Mouse (Mus musculus) C2C12 (cell line): ENCODE data around the gene Psme4. TPM values are rescaled to one million over a fixed set of nuclear protein-coding genes. Genes with fewer than 3 reads are reported as not detected.

ENCODE experiments used
- H3K27me3 ChIP-seq: one replicate; pipeline ENCODE4 v1.6.1; 2011; ENCODE audit not compliant: control insufficient read depth, insufficient read depth, insufficient read length
- H3K36me3 ChIP-seq: one replicate; pipeline ENCODE4 v1.6.1; 2011; ENCODE audit not compliant: control insufficient read depth, insufficient read depth
- H3K4me3 ChIP-seq: one replicate; pipeline ENCODE4 v1.5.1; 2011; ENCODE audit warnings: mild to moderate bottlenecking, control low read depth; ENCODE audit not compliant: poor library complexity, insufficient read depth, severe bottlenecking
- H3K79me2 ChIP-seq: one replicate; pipeline ENCODE4 v1.6.1; 2011; ENCODE audit not compliant: control insufficient read depth, insufficient read depth
- H3K79me3 ChIP-seq: one replicate; pipeline ENCODE4 v1.6.1; 2011; ENCODE audit warnings: low read depth, control low read depth
- H3ac ChIP-seq: one replicate; pipeline ENCODE3; 2011; ENCODE audit warnings: low read depth; ENCODE audit not compliant: control insufficient read depth, insufficient read length
- CEBPB ChIP-seq: IDR thresholded peaks from one replicate; pipeline ENCODE4 v1.6.1; 2011; ENCODE audit warnings: low read depth, mild to moderate bottlenecking, control low read depth, moderate library complexity
- CTCF ChIP-seq: IDR thresholded peaks from one replicate; pipeline ENCODE4 v1.5.1; 2011; ENCODE audit not compliant: control insufficient read depth, insufficient read depth, insufficient read length
- FOSL1 ChIP-seq: IDR thresholded peaks from one replicate; pipeline ENCODE4 v1.8.0; 2011; ENCODE audit warnings: mild to moderate bottlenecking, low read length; ENCODE audit not compliant: poor library complexity, insufficient read depth, severe bottlenecking
- MAX ChIP-seq: IDR thresholded peaks from one replicate; pipeline ENCODE4 v1.6.1; 2011; ENCODE audit warnings: mild to moderate bottlenecking, control low read depth
- MYOD1 ChIP-seq: IDR thresholded peaks from one replicate; pipeline ENCODE4 v1.6.1; 2011; ENCODE audit warnings: low read depth; ENCODE audit not compliant: control insufficient read depth, insufficient read length
- MYOG ChIP-seq: IDR thresholded peaks from one replicate; pipeline ENCODE4 v1.6.1; 2011; ENCODE audit not compliant: control insufficient read depth, insufficient read length; ENCODE audit errors: extremely low read depth
- USF1 ChIP-seq: IDR thresholded peaks from one replicate; pipeline ENCODE4 v1.6.1; 2011; ENCODE audit warnings: low read depth, mild to moderate bottlenecking, control low read depth, moderate library complexity
- long read RNA-seq, 2 experiments: library from polyadenylated mRNA; unstranded; transcript quantifications; one replicate each; pipeline ENCODE4 v2.0.0; 2019 to 2020
- polyA plus RNA-seq: library from polyadenylated mRNA; unstranded; fragments of >200 nt; fragmentation: generic; extraction: Trizol; gene quantifications from one replicate; pipeline ENCODE4 v1.2.1, GENCODE M21; 2012; ENCODE audit warnings: missing spikeins

Psme4 gene
- polyA plus RNA-seq = 13.3 TPM
- long read RNA-seq, experiment 1, partial matches to known transcripts = 5 of 7 reads
- long read RNA-seq, experiment 1, other reads (novel, unspliced or antisense) = 2 of 7 reads
- long read RNA-seq, experiment 2, partial matches to known transcripts = 19 of 21 reads
- long read RNA-seq, experiment 2, other reads (novel, unspliced or antisense) = 2 of 21 reads

GRCm38 (mm10) chr11:30771267-30771903 lies at the start of gene Psme4:
Gene Psme4 (plus strand): TSS chr11:30771726.
- Histone ChIP-seq H3K79me3 (peaks cover 44% of the 10 kb centered on the region), H3K36me3 (no peaks in the 10 kb centered on the region), H3K27me3 (no peaks in the 10 kb centered on the region), H3K4me3 (peak within 1 kb of the TSS; percentile 84), H3ac (peak within 1 kb of the TSS; percentile 87), H3K79me2 (peaks cover 48% of the 10 kb centered on the region)
- TF ChIP-seq USF1 (no peak), MAX (peak; percentile 41)

- Histone ChIP-seq H3ac (no peak overlapping the region), H3K79me3 (no peaks in the 10 kb centered on the region), H3K27me3 (no peaks in the 10 kb centered on the region), H3K4me3 (no peak overlapping the region), H3K79me2 (no peaks in the 10 kb centered on the region), H3K36me3 (no peaks in the 10 kb centered on the region)
- TF ChIP-seq CTCF = no peak
- TF ChIP-seq MYOD1 = no peak
These were observed 48.1 kb upstream of the Psme4 start for GRCm38 (mm10) chr11:30723438-30723837.

- H3ac ChIP-seq = no peak overlapping the region
- H3K27me3 ChIP-seq = no peaks in the 10 kb centered on the region
- H3K79me2 ChIP-seq = no peaks in the 10 kb centered on the region
- H3K36me3 ChIP-seq = no peaks in the 10 kb centered on the region
- no peak overlapping the region for H3K4me3 ChIP-seq
- H3K79me3 ChIP-seq = no peaks in the 10 kb centered on the region
- TF ChIP-seq USF1 (no peak), CTCF (no peak), MYOG (no peak), MYOD1 (no peak), FOSL1 (no peak), CEBPB (no peak), MAX (no peak)
These were observed 40.8 kb upstream of the Psme4 start for GRCm38 (mm10) chr11:30730721-30731120.

GRCm38 (mm10) chr11:30733376-30733775 lies 38.1 kb upstream of the Psme4 start:
- H3K27me3 ChIP-seq = no peaks in the 10 kb centered on the region
- H3K4me3 ChIP-seq = no peak overlapping the region
- no peaks in the 10 kb centered on the region for H3K79me2 ChIP-seq
- H3K79me3 ChIP-seq = no peaks in the 10 kb centered on the region
- no peaks in the 10 kb centered on the region for H3K36me3 ChIP-seq
- no peak overlapping the region for H3ac ChIP-seq
- TF ChIP-seq MAX = no peak
- TF ChIP-seq MYOG = no peak
- no peak for TF ChIP-seq USF1
- TF ChIP-seq CEBPB = no peak
- no peak for TF ChIP-seq CTCF
- no peak for TF ChIP-seq MYOD1
- TF ChIP-seq FOSL1 = no peak

- no peaks in the 10 kb centered on the region for H3K36me3 ChIP-seq
- H3ac ChIP-seq = no peak overlapping the region
- TF ChIP-seq MAX = no peak
- no peaks in the 10 kb centered on the region for H3K79me2 ChIP-seq
- no peak overlapping the region for H3K4me3 ChIP-seq
- H3K79me3 ChIP-seq = no peaks in the 10 kb centered on the region
- no peaks in the 10 kb centered on the region for H3K27me3 ChIP-seq
These were observed 27.5 kb upstream of the Psme4 start for GRCm38 (mm10) chr11:30743991-30744390.

GRCm38 (mm10) chr11:30748938-30749337 lies 22.6 kb upstream of the Psme4 start:
- Histone ChIP-seq H3K79me2 (no peaks in the 10 kb centered on the region), H3K27me3 (no peaks in the 10 kb centered on the region), H3K4me3 (no peak overlapping the region), H3K79me3 (no peaks in the 10 kb centered on the region), H3K36me3 (no peaks in the 10 kb centered on the region), H3ac (no peak overlapping the region)
- TF ChIP-seq CTCF = no peak
- no peak for TF ChIP-seq MAX
- TF ChIP-seq MYOG = no peak
- TF ChIP-seq MYOD1 = no peak
- TF ChIP-seq USF1 = no peak
- TF ChIP-seq CEBPB = no peak
- TF ChIP-seq FOSL1 = no peak
